Comparison of ENCODE assay signal across 28 mouse cellular contexts in genomic region chr7:115463367-115463766, GRCm38 (mm10).
A peak's percentile ranks its signal among the peaks of the same experiment; 100 is the strongest.
DNase-seq lines count a peak whose midpoint lies in the region; ATAC-seq lines count a peak whose summit lies in the region.
"Had no signal": no experiment of that assay in that cellular context is flagged by ENCODE, and none has a peak within 500 bp of the region (broad histone marks: within the 10 kb centered on the region; RNA-seq: fewer than 3 reads in every experiment).

No protein-coding gene starts in this region.

- H3K36me3 ChIP-seq in hindbrain, embryonic 14.5 days (replicated peaks; ENCODE audit: control insufficient read depth, insufficient read depth) = no peaks in the 10 kb centered on the region
- H3K36me3 ChIP-seq: embryonic facial prominence, embryonic 13.5 days; embryonic facial prominence, embryonic 15.5 days; G1E had no signal

- WGBS in hindbrain, embryonic 14.5 days = 93% methylated on average over 2 of the region's 2 CpGs

- H3K9me3 ChIP-seq in hindbrain, embryonic 14.5 days (ENCODE audit: control insufficient read depth, low read length) = 0 out of 2 replicates have a peak, but pooled peaks cover 7% of the 10 kb centered on the region
- H3K9me3 ChIP-seq: embryonic facial prominence, embryonic 13.5 days; embryonic facial prominence, embryonic 15.5 days had no signal

- no peaks in the 10 kb centered on the region for H3K4me1 ChIP-seq in hindbrain, embryonic 14.5 days (replicated peaks; ENCODE audit: control insufficient read depth, insufficient read depth, low read length)
- H3K4me1 ChIP-seq: embryonic facial prominence, embryonic 13.5 days; embryonic facial prominence, embryonic 15.5 days; forebrain, embryonic 10.5 days; forebrain, embryonic 12.5 days had no signal

- ATAC-seq in common myeloid progenitor, adult 5-6 weeks (replicated peaks; ENCODE audit: low read depth, poor library complexity, severe bottlenecking) = peak; percentile 83
- no peak for ATAC-seq in hindbrain, embryonic 14.5 days (ENCODE audit: low FRiP score)
- ATAC-seq: activated CD4-positive, CD25-positive, alpha-beta regulatory T cell, adult 4 months; CD4-positive, CD25-positive, alpha-beta regulatory T cell, adult 4 months; forebrain, embryonic 14.5 days; forebrain, embryonic 16.5 days; Patski had no signal

- H3K27ac ChIP-seq in hindbrain, embryonic 14.5 days = no peak overlapping the region
- H3K27ac ChIP-seq: embryonic facial prominence, embryonic 13.5 days; embryonic facial prominence, embryonic 15.5 days; forebrain, embryonic 10.5 days; forebrain, embryonic 12.5 days had no signal

- H3K27me3 ChIP-seq in hindbrain, embryonic 14.5 days (ENCODE audit: control insufficient read depth, insufficient read depth, low read length) = no peaks in the 10 kb centered on the region
- H3K27me3 ChIP-seq: CH12.LX; forebrain, embryonic 12.5 days; Patski had no signal

- peak; percentile 22 for DNase-seq in gastrocnemius, adult 18-20 months (ENCODE audit: low spot score)
- no peak for DNase-seq in gastrocnemius, adult 8-10 months (ENCODE audit: low spot score in 2 of 2)
- peak; percentile 71 for DNase-seq in heart, adult 11 months
- DNase-seq in heart, adult 18-20 months = no peak
- no peak for DNase-seq in hindbrain, embryonic 14.5 days (ENCODE audit: low spot score)
- DNase-seq: adrenal gland, adult 8-10 months; adrenal gland, postnatal 14 days; adrenal gland, postnatal 36 days; B cell, adult 2 months; cerebellum, adult 11-12 months; cerebellum, adult 2 months; cerebellum, adult 9-10 months; cerebellum, postnatal 10 days; cerebellum, postnatal 25 days; embryo, embryonic 11 days had no signal

- H3K9ac ChIP-seq in hindbrain, embryonic 14.5 days = no peak overlapping the region
- H3K9ac ChIP-seq: embryonic facial prominence, embryonic 13.5 days; embryonic facial prominence, embryonic 15.5 days; forebrain, embryonic 12.5 days had no signal

- H3K4me2 ChIP-seq in hindbrain, embryonic 14.5 days (replicated peaks) = no peak overlapping the region
- H3K4me2 ChIP-seq: embryonic facial prominence, embryonic 13.5 days; embryonic facial prominence, embryonic 15.5 days; forebrain, embryonic 12.5 days had no signal

- H3K4me3 ChIP-seq in hindbrain, embryonic 14.5 days (replicated peaks; ENCODE audit: low read length) = no peak overlapping the region
- H3K4me3 ChIP-seq: embryonic facial prominence, embryonic 13.5 days; embryonic facial prominence, embryonic 15.5 days; erythroblast, embryonic 14.5 days; forebrain, embryonic 10.5 days; forebrain, embryonic 12.5 days had no signal

Comparison
In these comparisons a context has a peak if more than half of its experiments do, and no peak if none do; other contexts are left out.
1. DNase-seq: peak in gastrocnemius, adult 18-20 months (single experiment) and heart, adult 11 months (single experiment); none in gastrocnemius, adult 8-10 months (0 of 2), heart, adult 18-20 months (0 of 2) and hindbrain, embryonic 14.5 days (single experiment).